Mouse (Mus musculus) adrenal gland, postnatal 14 days (tissue): ENCODE measurements around the gene Rorb. TPM values are rescaled to one million over a fixed set of nuclear protein-coding genes. Genes with fewer than 3 reads are reported as not detected.

Experiments
- DNase-seq: peaks from one replicate; pipeline ENCODE4 v3.0.0; 2021; ENCODE audit warnings: mixed read lengths
- long read RNA-seq, 2 experiments: library from polyadenylated mRNA; stranded (forward); transcript quantifications; one replicate each; pipeline ENCODE4 v2.0.0; 2021
- total RNA-seq: library from RNA; stranded (reverse); gene quantifications from 2 replicates; pipeline ENCODE4 v1.2.3, GENCODE M21; 2021

The Rorb gene
- 0.37 and 0.56 TPM in 2 replicates for total RNA-seq
- long read RNA-seq, experiment 1: 0 reads
- long read RNA-seq, experiment 2: 0 reads

GRCm38 (mm10) chr19:19110793-19111427 lies at the start of gene Rorb:
Gene Rorb (minus strand): TSS chr19:19111196.
- peak; percentile 90 for DNase-seq

DNA sequence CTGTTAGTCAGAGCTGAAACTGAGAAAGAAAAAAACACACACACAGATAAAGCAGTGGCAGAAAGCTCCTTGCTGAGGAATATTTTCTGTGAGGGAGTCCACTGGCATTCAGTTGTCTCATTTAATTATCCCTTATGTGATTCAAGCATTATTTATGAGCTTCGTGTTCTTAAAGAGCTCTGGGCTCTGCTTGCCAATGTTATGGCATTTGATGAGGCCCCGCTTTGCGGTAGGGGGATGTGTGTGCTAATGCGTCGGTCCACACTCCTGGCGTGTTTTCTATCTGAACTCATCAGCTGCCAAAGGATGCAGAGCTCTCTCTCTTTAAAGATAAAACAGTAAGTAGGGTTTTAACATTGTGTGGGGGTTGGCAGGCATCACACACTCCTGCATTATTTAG lies 37.9 kb upstream of the Rorb start:
- no peak for DNase-seq

DNA sequence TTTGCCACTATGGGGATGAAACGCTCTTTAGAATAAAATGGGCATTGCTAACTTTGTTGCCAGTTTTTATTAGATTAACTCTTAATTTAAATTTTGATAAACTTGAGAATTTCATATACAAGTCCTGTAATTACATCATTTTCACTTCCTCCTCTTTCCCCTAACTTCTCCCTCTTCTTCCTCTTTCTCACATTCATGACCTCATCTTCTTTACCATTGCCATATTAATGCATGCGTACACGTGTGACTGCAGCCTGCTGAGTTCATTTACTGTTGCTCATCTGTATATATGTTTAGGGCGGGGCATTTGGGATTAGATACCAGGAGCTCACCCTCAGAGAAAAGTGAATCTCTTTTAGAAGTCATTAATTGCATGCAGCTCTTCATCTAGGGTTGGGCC lies 33.5 kb upstream of the Rorb start:
- no peak for DNase-seq

- no peak for DNase-seq
These were observed 25.9 kb upstream of the Rorb start for GRCm38 (mm10) chr19:19136856-19137255.

DNA sequence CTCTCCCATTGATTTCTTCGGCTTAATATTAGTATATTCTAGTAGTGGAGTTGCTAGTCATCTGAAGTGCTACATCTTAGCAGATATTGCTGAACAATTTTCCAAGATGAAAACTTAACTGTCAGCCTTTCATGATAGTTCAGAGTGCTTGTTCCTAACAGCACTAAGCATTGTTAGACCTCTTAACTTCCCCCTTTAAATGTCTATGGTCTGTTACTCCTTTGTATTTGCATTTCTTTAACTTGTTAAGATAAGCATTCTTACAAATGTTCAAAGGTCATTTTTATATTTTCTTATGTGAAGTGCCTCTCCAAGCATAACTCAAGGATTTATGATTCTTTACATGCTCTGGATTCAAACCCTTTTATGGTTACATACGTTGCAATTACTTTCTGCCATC lies 24.8 kb upstream of the Rorb start:
- DNase-seq: no peak

DNA sequence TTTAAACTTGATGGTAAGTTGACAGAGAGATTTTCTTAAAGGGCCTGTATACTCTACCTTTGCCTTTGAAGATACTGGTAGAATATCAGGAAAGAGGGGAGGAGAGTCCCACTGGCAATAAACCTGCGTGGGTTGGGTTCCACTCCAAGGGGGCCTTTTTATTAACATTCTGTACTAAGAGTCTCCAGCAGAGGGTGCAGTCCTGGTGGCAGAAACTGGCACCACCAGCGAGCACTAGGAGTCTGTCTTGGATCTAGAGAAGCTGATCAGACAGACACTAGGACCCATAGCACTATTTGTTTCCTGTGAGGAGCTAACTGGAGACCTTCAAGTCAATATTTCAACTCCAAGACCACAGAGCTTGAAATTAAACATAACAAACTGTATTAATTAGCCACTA lies 11.3 kb upstream of the Rorb start:
- no peak for DNase-seq

DNA sequence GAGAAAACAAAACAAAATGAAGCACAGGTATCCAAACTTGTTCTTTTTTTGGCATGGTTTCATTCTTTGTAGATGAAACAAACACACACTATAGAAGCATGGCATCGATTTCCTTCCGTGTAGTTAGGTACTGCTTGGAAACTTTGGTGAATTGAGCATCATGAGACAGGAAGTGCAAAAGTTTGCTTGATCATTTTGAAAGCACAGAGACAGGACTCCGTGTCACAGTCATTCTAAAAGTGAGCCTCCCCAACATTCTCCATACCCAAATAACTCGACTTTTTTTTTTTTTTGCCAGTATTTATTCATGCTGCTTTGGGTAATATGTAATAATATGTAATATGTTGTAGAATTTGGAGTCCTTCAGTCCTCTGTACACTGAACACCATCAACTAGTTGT lies 1.2 kb upstream of the Rorb start:
- no peak for DNase-seq

DNA sequence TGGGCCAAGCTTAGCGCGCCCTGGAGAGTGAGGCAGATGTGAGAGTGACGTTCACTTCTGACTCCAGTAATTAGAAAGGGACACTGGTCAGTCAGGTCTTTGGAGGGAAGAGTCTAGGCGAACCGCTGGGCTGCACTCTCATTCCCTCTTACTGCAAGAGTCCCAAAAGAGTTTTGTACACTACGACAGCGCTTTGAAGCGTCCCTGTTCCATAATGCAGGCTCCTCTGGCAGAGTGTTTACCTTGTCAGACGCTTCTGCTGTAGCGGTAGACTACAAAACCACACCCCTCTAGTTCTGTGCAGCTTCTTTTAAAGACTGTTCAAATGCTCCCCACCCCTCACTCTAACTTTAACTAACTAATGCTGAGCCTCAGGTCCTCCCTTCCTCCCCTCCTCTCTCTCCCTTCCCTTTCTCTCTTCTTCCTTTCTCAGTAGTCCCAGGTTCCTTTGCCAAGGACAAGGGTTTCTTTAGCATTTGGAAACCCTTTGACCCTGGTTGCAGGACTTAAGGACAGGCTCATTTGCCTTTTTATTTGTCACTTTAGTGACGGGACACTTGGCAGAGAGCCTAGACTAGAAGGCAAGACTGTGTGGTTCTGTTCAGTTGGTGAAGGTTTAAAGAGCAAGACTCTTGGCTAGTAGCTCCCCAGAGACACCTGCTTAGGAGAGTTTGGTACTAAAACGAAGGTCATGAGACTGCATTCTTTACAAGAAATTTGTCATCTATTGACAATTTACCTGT lies 603 bp upstream of the Rorb start:
- DNase-seq: peak; percentile 37

DNA sequence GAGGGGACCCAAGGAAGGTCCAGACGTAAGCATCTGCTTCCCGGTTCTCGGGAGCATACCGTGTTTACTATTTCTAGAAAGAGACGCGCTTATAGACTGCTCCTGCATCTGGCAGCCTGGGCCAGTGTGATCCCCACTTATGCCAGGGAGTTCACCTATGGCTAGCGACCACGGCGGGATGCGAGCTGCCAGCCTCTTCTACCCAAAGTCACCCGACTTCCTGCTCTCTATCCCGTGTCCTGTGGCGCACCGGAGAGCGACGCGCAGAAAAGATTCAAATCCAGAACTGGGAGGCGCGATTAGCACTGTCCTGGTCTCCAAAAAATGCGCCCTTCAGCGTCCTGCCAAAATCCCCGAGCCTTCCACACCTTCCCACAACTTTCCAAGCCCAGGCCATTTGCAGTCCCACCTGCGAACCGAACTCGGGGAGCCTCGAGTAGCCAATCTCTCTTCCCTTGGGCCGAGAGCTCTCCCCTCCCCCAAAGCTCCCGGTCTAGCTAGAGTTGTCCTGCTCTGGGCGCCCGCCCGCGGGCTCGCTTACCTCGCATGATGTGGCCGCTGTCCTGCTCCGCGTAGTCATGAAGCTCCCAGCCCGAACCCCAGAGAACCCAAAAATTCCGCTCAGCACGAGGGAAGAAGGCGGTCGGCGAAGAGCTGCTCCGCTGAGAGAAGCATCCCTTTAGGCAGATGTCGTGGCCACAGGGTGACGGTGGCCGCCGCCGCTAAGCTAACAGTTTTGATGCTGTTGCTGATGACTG lies 806 bp downstream of the Rorb start:
- DNase-seq: peak; percentile 60

GRCm38 (mm10) chr19:19108596-19109381 lies 2.2 kb downstream of the Rorb start:
- no peak for DNase-seq

- DNase-seq: no peak
These were observed 6.4 kb downstream of the Rorb start for GRCm38 (mm10) chr19:19104581-19104980.

- no peak for DNase-seq
These were observed 13.8 kb downstream of the Rorb start for GRCm38 (mm10) chr19:19097149-19097548.

DNA sequence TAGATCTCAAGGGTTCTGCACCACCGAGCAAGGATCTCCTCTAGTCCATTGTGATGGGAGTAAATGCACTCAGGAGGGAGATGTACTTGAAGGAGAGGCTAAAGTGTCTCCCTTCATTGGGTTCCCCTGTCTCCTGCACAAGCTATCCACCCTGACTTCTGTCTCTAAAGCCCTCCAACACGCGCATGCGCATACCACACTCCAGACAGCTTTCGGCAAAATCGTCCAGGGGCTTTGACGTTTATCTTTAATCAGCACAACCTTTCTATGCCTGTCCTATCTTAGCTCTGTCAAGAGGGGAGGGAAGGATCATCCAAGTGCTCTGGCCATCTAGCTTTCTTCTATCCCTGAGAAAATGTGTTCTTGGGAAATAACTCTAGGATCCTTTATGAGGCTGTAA lies 21.6 kb downstream of the Rorb start:
- DNase-seq: no peak

DNA sequence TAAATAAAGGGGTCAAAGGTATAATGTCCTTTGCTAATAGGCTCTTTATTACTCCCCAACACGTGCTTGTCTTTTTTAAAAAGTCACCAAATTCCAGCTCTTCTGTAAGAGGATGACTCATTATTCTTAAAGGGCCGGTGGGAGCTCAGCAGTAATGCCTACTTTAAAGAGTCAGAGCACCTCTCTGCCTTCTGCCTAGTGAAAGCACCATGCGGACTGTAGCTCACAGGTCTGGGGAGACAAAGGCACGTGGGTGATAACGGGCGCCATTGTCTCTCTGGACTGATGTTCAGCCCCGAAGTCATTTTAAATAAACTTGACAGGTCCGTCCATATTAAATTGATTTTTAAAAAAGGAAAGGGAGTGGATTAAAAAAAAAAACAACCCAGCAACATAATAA lies 33.1 kb downstream of the Rorb start:
- DNase-seq: no peak

DNA sequence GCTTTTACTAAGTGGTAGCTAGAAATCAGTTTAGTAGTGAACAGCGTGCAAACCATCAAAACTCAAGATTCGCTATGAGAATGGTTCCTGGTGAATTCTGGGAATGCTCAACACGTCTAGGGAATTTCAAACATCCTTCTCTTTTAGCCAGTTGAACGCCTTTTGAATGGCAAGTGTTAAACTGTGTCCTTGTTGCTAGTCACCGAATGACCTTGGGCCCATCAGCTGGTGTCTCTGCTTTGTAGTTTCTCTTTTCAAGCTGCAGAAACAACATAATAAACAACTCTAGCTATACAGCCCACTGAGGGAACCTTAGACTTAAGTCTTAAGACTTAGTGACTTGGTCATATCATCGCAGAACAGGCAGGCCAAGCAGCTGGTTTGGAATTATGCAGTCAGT lies 36.2 kb downstream of the Rorb start:
- peak; percentile 32 for DNase-seq

- no peak for DNase-seq
These were observed 52.1 kb downstream of the Rorb start for GRCm38 (mm10) chr19:19058710-19059398.

DNA sequence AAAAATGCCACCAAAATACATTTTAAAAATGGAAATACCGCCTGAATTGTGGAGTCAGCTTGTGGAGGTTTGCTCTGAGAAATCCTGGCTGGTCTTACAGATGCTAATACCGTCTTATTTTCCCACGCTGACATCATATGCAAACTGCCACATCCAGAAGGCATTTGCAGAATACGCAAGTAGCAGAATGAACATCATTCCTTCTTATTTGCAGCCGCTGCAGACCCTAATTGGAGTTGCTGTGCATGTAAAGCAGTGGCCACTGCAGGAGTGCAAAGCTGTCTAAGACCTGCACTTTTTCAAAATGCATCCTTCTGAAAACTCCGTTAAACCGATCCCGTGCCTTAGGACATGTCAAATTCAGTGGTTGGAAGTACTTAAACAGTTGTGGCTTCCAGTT lies 52.8 kb downstream of the Rorb start:
- DNase-seq: no peak

DNA sequence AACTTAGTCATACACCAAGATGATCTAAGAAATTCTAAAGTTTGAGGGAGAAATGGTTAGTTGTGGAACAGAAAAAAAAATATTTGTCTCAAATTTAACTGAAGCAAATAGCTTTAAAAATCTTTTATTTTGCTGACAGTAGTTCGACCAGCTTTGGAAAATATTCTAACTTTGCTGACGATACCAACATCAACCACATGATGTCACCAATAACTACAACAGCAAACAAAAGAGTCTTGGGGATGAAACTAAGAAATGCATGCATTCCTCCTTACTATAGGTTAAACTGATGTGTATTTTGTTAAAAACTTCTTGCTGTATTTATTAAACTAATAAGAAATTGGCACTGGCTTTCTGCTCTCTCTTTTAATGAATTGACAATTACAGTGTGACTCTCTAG lies 67.9 kb downstream of the Rorb start:
- DNase-seq: no peak

DNA sequence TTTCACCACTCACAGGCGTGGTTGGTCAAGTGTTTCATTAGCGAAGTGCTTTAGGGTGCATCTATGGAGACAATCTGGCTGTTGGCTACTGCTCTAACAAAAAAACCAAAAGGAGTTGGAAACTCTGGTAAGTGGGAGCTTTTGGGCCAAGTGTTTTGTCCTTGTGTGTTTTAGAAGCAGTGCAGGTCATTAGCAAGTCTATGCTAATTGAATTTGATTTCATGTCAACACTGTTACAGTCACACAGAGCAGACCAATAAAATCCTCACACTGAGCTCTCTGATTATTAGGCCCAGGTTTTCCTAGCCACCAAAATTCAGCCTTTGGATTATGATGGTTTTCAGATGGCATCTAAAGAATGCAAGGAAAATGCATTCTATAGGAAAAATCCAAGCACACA lies 70.2 kb downstream of the Rorb start:
- no peak for DNase-seq

GRCm38 (mm10) chr19:19034482-19035315 lies 76.3 kb downstream of the Rorb start:
- no peak for DNase-seq

- DNase-seq: no peak
These were observed 77.0 kb downstream of the Rorb start for GRCm38 (mm10) chr19:19033974-19034373.
